Mouse (Mus musculus) heart, postnatal 0 days (tissue): ENCODE data around the gene Larp4. TPM values are rescaled to one million over a fixed set of nuclear protein-coding genes. Genes with fewer than 3 reads are reported as not detected.
A peak's percentile ranks its signal among the peaks of the same experiment; 100 is the strongest.

Experiments
- ATAC-seq: fragments of 200-750 bp; cut with Nextera tagmentation; 2 replicates; pipeline ENCODE4 v1.8.0; 2017; ENCODE audit warnings: low read depth, moderate number of reproducible peaks, moderate library complexity; ENCODE audit not compliant: insufficient read depth
- DNase-seq: peaks from one replicate; pipeline ENCODE4 v3.0.0-alpha.2; 2016; ENCODE audit warnings: low spot score
- H3K27ac ChIP-seq: fragments of 300-500 bp; sonication (generic); 2 replicates; pipeline ENCODE4 v1.5.1; 2014; ENCODE audit warnings: low read depth, mild to moderate bottlenecking
- H3K27me3 ChIP-seq: fragments of 300-500 bp; sonication (generic); 2 replicates; pipeline ENCODE4 v1.6.1; 2014; ENCODE audit warnings: low read length, mixed read lengths; ENCODE audit not compliant: control insufficient read depth, insufficient read depth
- H3K36me3 ChIP-seq: fragments of 300-500 bp; sonication (generic); replicated peaks from 2 replicates; pipeline ENCODE4 v1.6.1; 2014; ENCODE audit warnings: low read length, mixed read lengths; ENCODE audit not compliant: control insufficient read depth, insufficient read depth
- H3K4me1 ChIP-seq: fragments of 300-500 bp; sonication (generic); 2 replicates; pipeline ENCODE4 v1.6.1; 2014; ENCODE audit warnings: antibody characterized with exemption; ENCODE audit not compliant: control insufficient read depth, insufficient read depth
- H3K4me2 ChIP-seq: fragments of 300-500 bp; sonication (generic); 2 replicates; pipeline ENCODE4 v1.6.1; 2014; ENCODE audit warnings: low read depth, mild to moderate bottlenecking, low read length, moderate library complexity
- H3K4me3 ChIP-seq: fragments of 300-500 bp; sonication (generic); 2 replicates; pipeline ENCODE4 v1.5.1; 2014; ENCODE audit warnings: low read depth, low read length
- H3K9ac ChIP-seq: fragments of 300-500 bp; sonication (generic); replicated peaks from 2 replicates; pipeline ENCODE4 v1.6.1; 2014; ENCODE audit warnings: low read depth, low read length, mixed read lengths
- H3K9me3 ChIP-seq: fragments of 300-500 bp; sonication (generic); replicated peaks from 2 replicates; pipeline ENCODE4 v1.6.1; 2016; ENCODE audit warnings: low read length; ENCODE audit not compliant: control insufficient read depth
- CTCF ChIP-seq: IDR thresholded peaks from 2 replicates; pipeline ENCODE4 v1.5.1; 2016; ENCODE audit warnings: antibody characterized with exemption, control low read depth, low read depth
- EP300 ChIP-seq: IDR thresholded peaks from 2 replicates; pipeline ENCODE4 v1.6.1; 2016; ENCODE audit warnings: antibody characterized with exemption, low read depth
- WGBS: fragments of 180-500 bp; shearing (Covaris S2); extraction: QIAGEN DNeasy Blood & Tissue Kit; methylation state at CpG from one replicate; pipeline ENCODE4 v1.1.7; 2014; 5-methylcytosine and 5-hydroxymethylcytosine counted together
- polyA plus RNA-seq: library from polyadenylated mRNA; unstranded; fragments of >200 nt; fragmentation: Nextera tagmentation; extraction: Ambion mirVana; gene quantifications from 2 replicates; pipeline ENCODE4 v1.2.1, GENCODE M21; 2015
- total RNA-seq: library from RNA; depleted of rRNA; stranded (reverse); fragments of >200 nt; gene quantifications from 2 replicates; pipeline ENCODE4 v1.2.3, GENCODE M21; 2014; ENCODE audit warnings: low replicate concordance

The Larp4 gene
- total and polyA plus RNA-seq, 2 experiments from 2014 or later = 28.2 to 103 TPM

DNA sequence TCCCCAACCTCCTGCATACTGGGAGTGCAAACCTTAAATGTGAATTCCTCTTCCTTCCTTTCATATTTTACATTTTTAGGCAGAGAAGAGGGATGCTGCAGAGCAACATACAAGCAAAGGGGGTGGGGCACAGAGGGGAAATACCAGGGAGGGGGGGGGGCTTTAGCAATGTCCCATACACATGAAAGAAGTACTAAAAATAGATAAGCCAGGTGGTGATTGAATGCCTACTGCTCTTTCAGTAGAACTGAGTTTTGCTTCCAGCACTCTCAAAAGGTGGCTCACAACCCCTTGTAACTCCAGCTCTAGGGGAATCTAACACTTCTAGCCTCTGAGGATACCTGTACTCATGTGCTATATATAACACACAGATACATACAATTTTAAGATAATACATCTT is 36.3 kb downstream of the Larp4 start:
- ATAC-seq (no peak), DNase-seq (no peak)
- Histone ChIP-seq H3K27ac (no peak overlapping the region), H3K9me3 (no peaks in the 10 kb centered on the region), H3K27me3 (no peaks in the 10 kb centered on the region), H3K9ac (no peak overlapping the region), H3K4me3 (no peak overlapping the region), H3K36me3 (peaks cover 86% of the 10 kb centered on the region), H3K4me2 (no peak overlapping the region), H3K4me1 (no peaks in the 10 kb centered on the region)
- no peak for TF ChIP-seq EP300
- no peak for TF ChIP-seq CTCF

DNA sequence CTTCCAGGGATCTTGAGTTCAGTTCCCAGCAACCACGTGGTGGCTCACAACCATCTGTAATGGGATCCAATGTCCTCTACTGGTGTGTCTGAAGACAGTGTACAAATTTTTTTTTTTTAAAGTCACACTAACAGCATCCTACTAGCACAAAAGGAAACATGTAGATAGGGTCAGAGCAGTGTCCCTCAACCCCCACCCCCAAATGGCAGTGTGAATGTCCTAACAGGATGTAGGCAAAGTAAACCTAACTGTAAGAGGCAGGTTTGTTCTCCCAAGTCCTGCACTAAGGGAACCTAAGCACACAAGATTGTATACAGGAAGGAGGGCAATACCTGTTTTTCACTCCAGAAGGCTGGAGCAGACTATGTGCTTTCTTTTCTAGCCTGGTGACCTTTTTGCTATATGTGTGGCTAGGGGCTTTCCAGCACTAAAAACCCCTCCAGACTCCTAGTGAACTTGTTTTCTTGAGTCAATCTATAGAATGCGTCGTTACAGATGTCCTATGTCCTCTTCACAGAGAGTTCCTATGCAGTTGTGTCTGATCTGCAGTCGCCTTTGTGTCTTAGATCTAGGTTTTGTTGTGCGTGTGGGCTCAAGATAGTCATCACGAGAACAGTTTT is 48.5 kb downstream of the Larp4 start:
- Histone ChIP-seq H3K36me3 (peaks cover 15% of the 10 kb centered on the region), H3K4me1 (no peaks in the 10 kb centered on the region), H3K4me2 (no peak overlapping the region), H3K9ac (no peak overlapping the region), H3K27me3 (no peaks in the 10 kb centered on the region), H3K27ac (no peak overlapping the region), H3K9me3 (no peaks in the 10 kb centered on the region), H3K4me3 (no peak overlapping the region)
- DNase-seq (no peak), ATAC-seq (no peak)
- WGBS = 77% methylated on average over 6 of the region's 6 CpGs
- no peak for TF ChIP-seq CTCF
- TF ChIP-seq EP300 = no peak

DNA sequence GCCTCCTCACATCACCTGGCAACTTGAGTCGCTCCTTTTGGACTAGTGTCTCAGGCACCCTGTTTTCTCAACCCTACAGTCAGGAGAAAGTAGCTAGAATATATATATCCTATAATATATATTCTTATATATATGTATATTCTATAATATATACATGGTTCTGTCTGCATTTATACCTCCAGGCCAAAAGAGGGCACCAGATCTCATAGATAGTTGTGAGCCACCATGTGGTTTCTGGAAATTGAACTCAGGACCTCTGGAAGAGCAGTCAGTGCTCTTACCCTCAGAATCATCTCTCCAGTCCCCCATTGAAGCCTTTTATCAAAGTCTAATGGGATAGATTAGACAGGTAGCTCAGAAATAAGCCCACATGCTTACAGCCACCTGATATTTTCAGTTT is 51.3 kb downstream of the Larp4 start:
- Histone ChIP-seq H3K9ac (no peak overlapping the region), H3K4me1 (no peaks in the 10 kb centered on the region), H3K4me2 (no peak overlapping the region), H3K27me3 (no peaks in the 10 kb centered on the region), H3K4me3 (no peak overlapping the region), H3K9me3 (no peaks in the 10 kb centered on the region), H3K36me3 (peaks cover 7% of the 10 kb centered on the region; the same call in 1 of the 2 replicates), H3K27ac (no peak overlapping the region)
- DNase-seq (no peak), ATAC-seq (no peak)
- TF ChIP-seq CTCF (no peak), EP300 (no peak)
- WGBS = 100% methylated on average over 1 of the region's 1 CpGs

- Histone ChIP-seq H3K36me3 (no peaks in the 10 kb centered on the region), H3K27ac (no peak overlapping the region), H3K4me3 (no peak overlapping the region), H3K9me3 (no peaks in the 10 kb centered on the region), H3K27me3 (no peaks in the 10 kb centered on the region), H3K4me2 (no peak overlapping the region), H3K4me1 (no peaks in the 10 kb centered on the region), H3K9ac (no peak overlapping the region)
- peak; percentile 36; the same call in 1 of the 2 replicates for ATAC-seq
- WGBS = 14% methylated on average over 5 of the region's 5 CpGs
- TF ChIP-seq EP300 = no peak
- TF ChIP-seq CTCF = peak; percentile 68
- DNase-seq = peak; percentile 63
Measured at GRCm38 (mm10) chr15:100022923-100023322, 53.1 kb downstream of the Larp4 start.

DNA sequence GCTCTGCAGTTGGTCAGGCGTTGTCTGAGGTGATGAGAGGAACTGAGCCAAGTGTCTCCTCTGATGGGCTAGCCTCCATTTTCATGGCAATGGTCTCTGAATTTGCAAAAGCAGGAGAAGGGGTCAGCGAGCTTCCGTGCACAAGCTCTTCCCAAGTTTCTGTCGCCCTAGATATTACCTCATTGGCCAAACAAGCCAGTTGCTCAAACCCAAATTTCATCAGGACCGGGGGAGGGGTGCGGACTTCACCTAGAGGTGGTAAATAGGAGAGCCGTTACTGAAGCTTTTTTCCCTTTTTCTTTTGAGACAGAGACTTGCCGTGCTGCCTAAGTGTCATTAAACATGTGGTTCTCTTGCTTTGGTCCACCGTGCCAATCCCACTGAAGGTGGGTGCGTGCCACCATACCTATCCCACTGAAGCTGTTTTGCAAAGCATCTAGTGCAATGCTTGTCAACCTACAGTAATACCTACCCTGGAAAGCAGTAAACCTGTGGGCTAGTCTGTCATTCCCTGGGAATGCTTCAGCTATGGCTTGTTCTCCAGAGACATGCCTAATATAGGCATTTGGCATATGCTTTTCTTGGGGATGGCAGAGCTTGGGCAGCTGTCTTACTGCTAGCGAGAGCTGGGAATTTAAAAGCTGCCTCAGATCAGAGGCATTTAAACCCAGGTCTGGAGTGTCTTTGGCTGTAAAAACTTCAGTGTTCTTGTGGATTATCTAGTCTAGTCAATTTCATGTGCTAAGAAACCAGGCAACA is 55.4 kb downstream of the Larp4 start:
- Histone ChIP-seq H3K4me1 (no peaks in the 10 kb centered on the region), H3K27ac (no peak overlapping the region), H3K4me2 (no peak overlapping the region), H3K9me3 (no peaks in the 10 kb centered on the region), H3K27me3 (no peaks in the 10 kb centered on the region), H3K36me3 (no peaks in the 10 kb centered on the region), H3K4me3 (no peak overlapping the region), H3K9ac (no peak overlapping the region)
- DNase-seq (no peak), ATAC-seq (no peak)
- TF ChIP-seq CTCF (no peak), EP300 (no peak)
- 81% methylated on average over 11 of the region's 11 CpGs for WGBS
